Mouse (Mus musculus) hindbrain, postnatal 0 days (tissue): ENCODE measurements around the gene Nedd4. TPM values are rescaled to one million over a fixed set of nuclear protein-coding genes. Genes with fewer than 3 reads are reported as not detected.

Experiments
- ATAC-seq: fragments of 200-750 bp; cut with Nextera tagmentation; 2 replicates; pipeline ENCODE4 v1.8.0; 2017; ENCODE audit warnings: mild to moderate bottlenecking, moderate TSS enrichment, moderate library complexity
- DNase-seq: peaks from one replicate; pipeline ENCODE4 v3.0.0-alpha.2; 2015; ENCODE audit warnings: low spot score
- H3K27ac ChIP-seq: fragments of 300-500 bp; sonication (generic); 2 replicates; pipeline ENCODE4 v1.5.1; 2014; ENCODE audit warnings: mild to moderate bottlenecking
- H3K27me3 ChIP-seq: fragments of 300-500 bp; sonication (generic); 2 replicates; pipeline ENCODE4 v1.6.1; 2014; ENCODE audit warnings: low read length, mixed read lengths; ENCODE audit not compliant: insufficient read depth
- H3K36me3 ChIP-seq: fragments of 300-500 bp; sonication (generic); 2 replicates; pipeline ENCODE4 v1.6.1; 2014; ENCODE audit warnings: low read length, mixed read lengths; ENCODE audit not compliant: insufficient read depth
- H3K4me1 ChIP-seq: fragments of 300-500 bp; sonication (generic); 2 replicates; pipeline ENCODE4 v1.6.1; 2014; ENCODE audit warnings: antibody characterized with exemption, low read length, mixed read lengths; ENCODE audit not compliant: insufficient read depth
- H3K4me2 ChIP-seq: fragments of 300-500 bp; sonication (generic); 2 replicates; pipeline ENCODE4 v1.6.1; 2014; ENCODE audit warnings: low read depth, mild to moderate bottlenecking, low read length, moderate library complexity, mixed read lengths
- H3K4me3 ChIP-seq: fragments of 300-500 bp; sonication (generic); 2 replicates; pipeline ENCODE4 v1.5.1; 2014; ENCODE audit warnings: low read length
- H3K9ac ChIP-seq: fragments of 300-500 bp; sonication (generic); replicated peaks from 2 replicates; pipeline ENCODE4 v1.6.1; 2014; ENCODE audit warnings: mild to moderate bottlenecking, low read length, moderate library complexity, mixed read lengths
- H3K9me3 ChIP-seq: fragments of 300-500 bp; sonication (generic); 2 replicates; pipeline ENCODE4 v1.6.1; 2016; ENCODE audit warnings: low read length, mixed read lengths
- CTCF ChIP-seq: IDR thresholded peaks from 2 replicates; pipeline ENCODE4 v1.5.1; 2016; ENCODE audit warnings: antibody characterized with exemption, control low read depth, low read depth
- WGBS: fragments of 180-500 bp; shearing (Covaris S2); extraction: QIAGEN DNeasy Blood & Tissue Kit; methylation state at CpG from one replicate; pipeline ENCODE4 v1.1.7; 2014; 5-methylcytosine and 5-hydroxymethylcytosine counted together
- polyA plus RNA-seq: library from polyadenylated mRNA; unstranded; fragments of >200 nt; fragmentation: Nextera tagmentation; extraction: Ambion mirVana; gene quantifications from 2 replicates; pipeline ENCODE4 v1.2.1, GENCODE M21; 2015
- total RNA-seq: library from RNA; depleted of rRNA; stranded (reverse); fragments of >200 nt; gene quantifications from 2 replicates; pipeline ENCODE4 v1.2.3, GENCODE M21; 2014

Nedd4 gene
- total and polyA plus RNA-seq, 2 experiments from 2014 or later, result 356 to 393 TPM

DNA sequence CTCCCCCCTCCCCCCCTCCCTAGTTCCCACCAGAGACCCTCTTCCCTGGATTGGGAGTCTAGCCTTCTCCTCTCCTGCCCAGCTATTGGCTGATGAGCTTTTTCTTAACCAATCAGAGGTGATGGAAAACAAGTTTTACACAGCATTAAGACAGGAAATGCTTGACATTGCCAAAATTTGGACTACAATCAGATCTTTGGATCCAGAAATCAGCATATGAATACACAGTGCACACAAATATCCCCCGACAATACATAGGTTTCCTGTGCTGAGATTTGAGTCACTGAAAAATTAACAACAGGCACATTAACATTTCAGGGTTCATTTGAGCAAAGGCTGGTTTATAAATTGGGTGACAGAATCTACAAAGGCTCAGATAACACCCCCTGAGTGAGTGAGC lies 4.5 kb upstream of the Nedd4 start:
- H3K27me3 ChIP-seq, result no peaks in the 10 kb centered on the region
- no peak for DNase-seq
- H3K9me3 ChIP-seq, result no peaks in the 10 kb centered on the region
- H3K4me3 ChIP-seq, result no peak overlapping the region
- no peak for TF ChIP-seq CTCF
- 0 out of 2 replicates have a peak, but pooled peaks cover 6% of the 10 kb centered on the region for H3K4me1 ChIP-seq
- no peak overlapping the region for H3K9ac ChIP-seq
- no peak overlapping the region for H3K4me2 ChIP-seq
- no peak for ATAC-seq
- H3K36me3 ChIP-seq, result no peaks in the 10 kb centered on the region
- H3K27ac ChIP-seq, result no peak overlapping the region
- 58% methylated on average over 1 of the region's 1 CpGs for WGBS

DNA sequence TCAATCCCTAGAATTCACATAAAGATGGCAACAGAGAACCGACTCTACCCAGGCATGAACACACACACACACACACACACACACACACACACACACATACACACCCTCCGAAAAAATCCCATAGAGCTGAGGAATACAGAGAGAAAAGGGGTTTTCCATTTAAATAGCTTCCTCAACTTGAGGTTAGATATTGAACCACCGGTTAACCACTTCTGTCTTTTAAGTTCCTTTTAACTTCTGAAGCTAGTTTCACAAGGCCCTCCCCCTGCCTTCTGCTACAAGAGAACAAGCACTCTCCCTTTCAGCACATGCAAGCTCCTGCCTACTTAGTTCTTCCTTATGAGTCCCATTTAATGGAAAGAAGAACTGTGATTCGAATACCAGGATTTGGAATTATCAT lies 2.0 kb upstream of the Nedd4 start:
- H3K27ac ChIP-seq, result no peak overlapping the region; the same call in 1 of the 2 replicates

DNA sequence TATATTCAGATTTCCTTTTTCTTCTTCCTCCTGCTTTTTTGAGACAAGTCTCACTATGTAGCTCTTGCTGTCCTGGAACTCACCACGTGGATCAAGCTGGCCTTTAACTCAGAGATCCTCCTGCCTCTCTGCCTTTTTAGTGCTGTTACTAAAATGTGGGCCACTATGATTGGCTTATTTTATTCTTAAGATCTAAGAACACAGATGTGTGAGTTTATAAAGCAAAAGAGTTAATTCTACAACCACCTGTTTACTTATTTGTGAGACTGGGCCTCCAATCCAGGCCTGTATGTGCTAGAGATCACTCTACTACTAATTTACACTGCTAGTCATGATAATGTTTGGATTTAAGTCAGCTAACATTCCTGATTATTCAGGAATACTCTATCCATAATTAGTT lies 1.2 kb upstream of the Nedd4 start:
- H3K9ac ChIP-seq, result no peak overlapping the region
- TF ChIP-seq CTCF, result no peak

More for the DNA sequence above, 2.0 kb upstream of the Nedd4 start:
- no peak for TF ChIP-seq CTCF
- Histone ChIP-seq H3K4me3 (no peak overlapping the region), H3K9ac (no peak overlapping the region), H3K36me3 (no peaks in the 10 kb centered on the region), H3K4me2 (no peak overlapping the region), H3K27me3 (no peaks in the 10 kb centered on the region), H3K9me3 (no peaks in the 10 kb centered on the region), H3K4me1 (peaks cover 17% of the 10 kb centered on the region)
- WGBS, result 83% methylated on average over 4 of the region's 4 CpGs
- no peak for DNase-seq
- no peak for ATAC-seq

DNA sequence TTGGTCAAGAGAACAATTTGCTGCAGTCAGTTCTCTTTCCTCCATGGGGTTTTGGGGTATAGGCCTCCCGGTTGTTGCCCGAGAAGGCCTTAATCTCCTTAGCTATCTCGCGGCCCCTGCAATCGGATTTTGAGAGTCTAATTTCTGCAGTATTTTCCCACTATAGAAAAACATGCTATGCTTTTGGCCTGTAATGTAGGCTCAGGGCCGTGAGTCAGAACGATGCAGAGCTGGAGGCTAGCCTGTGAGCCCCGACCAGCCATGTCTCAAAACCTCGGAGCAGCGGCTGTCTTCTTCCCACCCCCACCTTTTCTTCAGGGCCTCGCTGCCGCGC lies 618 bp upstream of the Nedd4 start:
- Histone ChIP-seq H3K4me3 (peak overlapping the region; percentile 78), H3K36me3 (no peaks in the 10 kb centered on the region), H3K9me3 (no peaks in the 10 kb centered on the region), H3K4me1 (peaks cover 22% of the 10 kb centered on the region), H3K27me3 (no peaks in the 10 kb centered on the region), H3K27ac (peak overlapping the region; percentile 100), H3K4me2 (peak overlapping the region; percentile 78), H3K9ac (peak overlapping the region; percentile 100)
- WGBS, result under 1% methylated on average over 13 of the region's 13 CpGs
- no peak for TF ChIP-seq CTCF
- DNase-seq (no peak), ATAC-seq (no peak)

More for the DNA sequence above, 1.2 kb upstream of the Nedd4 start:
- WGBS, result 40% methylated on average over 1 of the region's 1 CpGs
- H3K4me3 ChIP-seq, result no peak overlapping the region
- ATAC-seq (no peak), DNase-seq (no peak)
- H3K4me2 ChIP-seq, result peak overlapping the region; percentile 78; the same call in 1 of the 2 replicates
- no peaks in the 10 kb centered on the region for H3K36me3 ChIP-seq
- H3K27me3 ChIP-seq, result no peaks in the 10 kb centered on the region
- peaks cover 22% of the 10 kb centered on the region for H3K4me1 ChIP-seq
- no peaks in the 10 kb centered on the region for H3K9me3 ChIP-seq
- H3K27ac ChIP-seq, result peak overlapping the region; percentile 100

DNA sequence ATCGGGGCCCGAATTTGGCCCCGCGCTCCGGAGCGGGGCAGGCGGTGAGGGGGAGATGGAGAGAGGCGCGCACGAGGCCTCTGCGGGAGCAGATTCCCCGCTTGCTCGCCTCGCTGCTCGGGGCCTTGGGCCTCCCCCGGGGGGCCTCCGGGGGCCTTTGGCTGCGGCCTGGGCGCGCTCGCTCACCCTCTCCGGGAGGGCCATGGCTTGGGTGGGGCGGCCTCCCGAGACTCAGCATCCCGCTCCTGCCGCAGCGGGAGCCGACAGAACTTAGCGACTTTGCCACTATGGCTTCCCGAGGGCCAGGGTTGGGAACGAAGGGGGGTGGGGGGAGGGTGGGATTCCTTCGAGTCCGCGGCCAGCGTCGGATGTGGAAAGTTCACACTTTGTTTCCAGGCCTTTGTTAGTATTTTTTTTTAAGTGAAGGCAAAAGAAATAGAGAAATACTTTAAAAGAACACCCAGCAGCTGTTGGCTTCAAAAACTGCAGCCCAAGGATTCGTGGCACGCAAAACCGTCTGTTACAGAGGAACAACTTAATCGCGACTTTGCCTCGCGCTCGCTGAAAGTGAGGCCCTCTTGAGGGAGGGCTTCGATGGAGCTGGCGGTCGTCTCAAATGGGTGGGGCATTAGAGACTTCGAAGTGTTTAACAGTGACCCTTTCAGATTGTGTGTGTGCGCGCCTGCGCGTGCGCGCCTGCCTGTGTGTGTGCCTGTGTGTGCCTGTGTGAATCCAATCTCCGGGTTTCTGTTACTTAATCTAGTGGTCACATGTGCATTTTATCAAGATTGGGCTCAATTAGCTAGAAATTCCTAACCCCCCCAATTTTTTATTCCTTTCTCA lies 766 bp downstream of the Nedd4 start:
- ATAC-seq (peak; percentile 66), DNase-seq (peak; percentile 91)
- Histone ChIP-seq H3K9ac (peak overlapping the region; percentile 100), H3K27me3 (no peaks in the 10 kb centered on the region), H3K36me3 (no peaks in the 10 kb centered on the region), H3K4me2 (peak overlapping the region; percentile 78), H3K4me3 (peak overlapping the region; percentile 78), H3K9me3 (no peaks in the 10 kb centered on the region), H3K27ac (peak overlapping the region; percentile 100), H3K4me1 (peaks cover 16% of the 10 kb centered on the region)
- TF ChIP-seq CTCF, result 0 out of 2 replicates have a peak, but pooled peaks have one; percentile 7
- WGBS, result under 1% methylated on average over 44 of the region's 55 CpGs

DNA sequence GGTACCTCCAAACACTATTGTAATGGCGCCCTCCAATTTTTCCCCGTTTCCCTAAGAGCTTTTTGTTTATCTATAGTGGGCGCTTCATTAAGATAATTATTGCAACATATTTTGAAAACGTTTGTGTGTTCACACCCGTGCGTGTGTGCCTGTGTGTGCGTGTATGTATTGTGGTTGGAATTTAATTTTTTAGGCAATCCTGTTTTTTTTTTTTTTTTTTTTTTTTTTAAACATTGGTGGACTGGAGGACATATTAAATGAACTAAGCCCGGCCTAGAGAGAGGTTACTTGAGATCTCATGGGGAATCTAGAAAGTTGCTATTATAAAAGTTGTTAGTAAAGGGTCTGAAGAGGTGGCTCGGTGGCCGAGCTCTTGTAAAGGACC lies 1.4 kb downstream of the Nedd4 start:
- ATAC-seq, result no peak
- Histone ChIP-seq H3K27ac (peak overlapping the region; percentile 100), H3K36me3 (no peaks in the 10 kb centered on the region), H3K9ac (peak overlapping the region; percentile 100), H3K4me1 (peaks cover 16% of the 10 kb centered on the region), H3K4me2 (peak overlapping the region; percentile 78), H3K9me3 (no peaks in the 10 kb centered on the region), H3K4me3 (peak overlapping the region; percentile 78), H3K27me3 (no peaks in the 10 kb centered on the region)
- 3% methylated on average over 10 of the region's 10 CpGs for WGBS
- DNase-seq, result no peak
- no peak for TF ChIP-seq CTCF
